Mouse (Mus musculus) 3134 (cell line): ENCODE measurements around the gene Cdan1.

ENCODE experiments used
- DNase-seq: peaks from one replicate; pipeline ENCODE4 v3.0.0-alpha.2; 2011; ENCODE audit warnings: low spot score; ENCODE audit not compliant: insufficient read length; ENCODE audit errors: extremely low read depth

Gene Cdan1

DNA sequence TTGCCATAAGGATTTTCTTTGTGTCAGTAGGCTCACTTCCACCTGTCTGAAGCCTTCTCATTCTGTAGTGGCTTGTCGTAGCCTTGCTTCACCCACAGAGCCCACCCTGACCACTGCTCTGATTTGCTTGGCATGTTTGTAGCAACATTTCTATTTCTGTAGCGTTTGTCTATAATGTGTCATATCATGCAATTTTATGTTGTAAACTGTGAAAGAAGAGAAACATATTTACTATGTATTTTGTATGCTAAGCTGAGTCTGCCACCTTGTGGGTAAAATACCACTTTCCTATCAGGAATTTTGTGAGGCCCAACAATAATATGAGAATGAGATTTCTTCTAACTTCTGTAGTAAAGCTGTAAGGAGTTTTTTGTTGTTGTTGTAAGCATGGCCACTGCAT lies 179.7 kb downstream of the Cdan1 start:
- no peak for DNase-seq

DNA sequence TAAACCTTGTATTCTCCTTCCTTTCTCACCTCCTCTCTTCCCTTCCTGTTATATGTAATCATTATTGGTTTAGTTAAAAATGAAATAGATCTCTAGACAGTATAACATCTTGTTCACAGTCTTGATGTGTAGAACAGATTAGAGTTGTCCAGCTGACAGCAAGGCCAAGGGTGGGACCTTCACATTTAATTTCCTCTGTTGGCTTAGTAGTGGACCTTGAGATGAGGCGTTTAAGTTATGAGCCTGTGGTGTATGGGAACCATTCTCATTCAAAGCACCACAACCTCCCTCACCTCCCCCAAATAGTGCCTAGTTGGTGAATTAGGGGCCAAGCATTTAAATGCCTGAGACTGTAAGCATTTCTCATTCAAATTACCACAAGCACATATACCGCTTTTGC lies 182.5 kb downstream of the Cdan1 start:
- no peak for DNase-seq
